Mouse (Mus musculus) midbrain, embryonic 16.5 days (tissue): ENCODE measurements at regions not wholly inside any gene's neighbourhood (a gene's known extent, or its start where the extent isn't known, plus 50 kb on each side); places are given as distances from the start of the nearest gene placed in this dataset.
A peak's percentile ranks its signal among the peaks of the same experiment; 100 is the strongest.

Experiments used
- ATAC-seq: fragments of 200-750 bp; cut with Nextera tagmentation; 2 replicates; pipeline ENCODE4 v1.8.0; 2017; ENCODE audit warnings: moderate TSS enrichment
- H3K27ac ChIP-seq: fragments of 300-500 bp; sonication (generic); 2 replicates; pipeline ENCODE4 v1.5.1; 2014; ENCODE audit warnings: mild to moderate bottlenecking, low read length, mixed read lengths
- H3K27me3 ChIP-seq: fragments of 300-500 bp; sonication (generic); 2 replicates; pipeline ENCODE4 v1.6.1; 2014; ENCODE audit warnings: low read depth, low read length, mixed read lengths; ENCODE audit not compliant: control insufficient read depth, insufficient read depth
- H3K36me3 ChIP-seq: fragments of 300-500 bp; sonication (generic); 2 replicates; pipeline ENCODE4 v1.6.1; 2014; ENCODE audit warnings: mild to moderate bottlenecking, low read length, moderate library complexity, mixed read lengths; ENCODE audit not compliant: control insufficient read depth, insufficient read depth
- H3K4me1 ChIP-seq: fragments of 300-500 bp; sonication (generic); 2 replicates; pipeline ENCODE4 v1.6.1; 2014; ENCODE audit warnings: mild to moderate bottlenecking, low read length, mixed read lengths; ENCODE audit not compliant: control insufficient read depth, insufficient read depth
- H3K4me2 ChIP-seq: fragments of 300-500 bp; sonication (generic); 2 replicates; pipeline ENCODE4 v1.6.1; 2014; ENCODE audit warnings: mild to moderate bottlenecking, low read length, mixed read lengths
- H3K4me3 ChIP-seq: fragments of 300-500 bp; sonication (generic); 2 replicates; pipeline ENCODE4 v1.5.1; 2014; ENCODE audit warnings: low read depth, mild to moderate bottlenecking, low read length, moderate library complexity, mixed read lengths
- H3K9ac ChIP-seq: fragments of 300-500 bp; sonication (generic); 2 replicates; pipeline ENCODE4 v1.6.1; 2014; ENCODE audit warnings: low read depth, low read length, mixed read lengths
- H3K9me3 ChIP-seq: fragments of 300-500 bp; sonication (generic); replicated peaks from 2 replicates; pipeline ENCODE4 v1.6.1; 2014; ENCODE audit warnings: mild to moderate bottlenecking, low read length, mixed read lengths; ENCODE audit not compliant: control insufficient read depth, poor library complexity, severe bottlenecking
- WGBS: fragments of 180-500 bp; shearing (Covaris S2); extraction: QIAGEN DNeasy Blood & Tissue Kit; methylation state at CpG from one replicate; pipeline ENCODE4 v1.1.7; 2014; 5-methylcytosine and 5-hydroxymethylcytosine counted together

GRCm38 (mm10) chr1:122439358-122439757, 871.6 kb upstream of the Ddx18 start:
- Histone ChIP-seq H3K9me3 (no peaks in the 10 kb centered on the region), H3K27me3 (no peaks in the 10 kb centered on the region), H3K36me3 (no peaks in the 10 kb centered on the region), H3K4me3 (no peak overlapping the region), H3K9ac (no peak overlapping the region), H3K4me2 (no peak overlapping the region), H3K4me1 (no peaks in the 10 kb centered on the region), H3K27ac (no peak overlapping the region)
- ATAC-seq: no peak
- 74% methylated on average over 3 of the region's 3 CpGs for WGBS

- Histone ChIP-seq H3K27ac (no peak overlapping the region), H3K4me2 (no peak overlapping the region), H3K36me3 (no peaks in the 10 kb centered on the region), H3K4me3 (no peak overlapping the region), H3K9me3 (no peaks in the 10 kb centered on the region), H3K27me3 (no peaks in the 10 kb centered on the region), H3K4me1 (no peaks in the 10 kb centered on the region), H3K9ac (no peak overlapping the region)
- WGBS: 31% methylated on average over 2 of the region's 2 CpGs
- no peak for ATAC-seq
Measured at GRCm38 (mm10) chr1:122423503-122423902, 855.7 kb upstream of the Ddx18 start.

- WGBS: 98% methylated on average over 2 of the region's 2 CpGs
- Histone ChIP-seq H3K4me1 (no peaks in the 10 kb centered on the region), H3K27me3 (no peaks in the 10 kb centered on the region), H3K4me2 (no peak overlapping the region), H3K9me3 (no peaks in the 10 kb centered on the region), H3K9ac (no peak overlapping the region), H3K4me3 (no peak overlapping the region), H3K36me3 (no peaks in the 10 kb centered on the region), H3K27ac (no peak overlapping the region)
- no peak for ATAC-seq
Measured at GRCm38 (mm10) chr1:122396342-122396741, 828.6 kb upstream of the Ddx18 start.

- Histone ChIP-seq H3K36me3 (no peaks in the 10 kb centered on the region), H3K4me2 (no peak overlapping the region), H3K9ac (no peak overlapping the region), H3K4me1 (no peaks in the 10 kb centered on the region), H3K9me3 (no peaks in the 10 kb centered on the region), H3K27me3 (no peaks in the 10 kb centered on the region), H3K27ac (no peak overlapping the region), H3K4me3 (no peak overlapping the region)
- ATAC-seq: no peak
- 51% methylated on average over 3 of the region's 3 CpGs for WGBS
Measured at GRCm38 (mm10) chr1:122393660-122394355, 826.0 kb upstream of the Ddx18 start.

GRCm38 (mm10) chr1:122357015-122357414, 789.2 kb upstream of the Ddx18 start:
- Histone ChIP-seq H3K27me3 (no peaks in the 10 kb centered on the region), H3K4me2 (no peak overlapping the region), H3K36me3 (no peaks in the 10 kb centered on the region), H3K9ac (no peak overlapping the region), H3K4me3 (no peak overlapping the region), H3K27ac (no peak overlapping the region), H3K4me1 (no peaks in the 10 kb centered on the region), H3K9me3 (no peaks in the 10 kb centered on the region)
- WGBS: 92% methylated on average over 16 of the region's 16 CpGs
- ATAC-seq: peak; percentile 64; the same call in 1 of the 2 replicates

GRCm38 (mm10) chr1:122351530-122351929, 783.7 kb upstream of the Ddx18 start:
- Histone ChIP-seq H3K9me3 (no peaks in the 10 kb centered on the region), H3K27ac (no peak overlapping the region), H3K4me1 (no peaks in the 10 kb centered on the region), H3K27me3 (no peaks in the 10 kb centered on the region), H3K4me2 (no peak overlapping the region), H3K9ac (no peak overlapping the region), H3K4me3 (no peak overlapping the region), H3K36me3 (no peaks in the 10 kb centered on the region)
- ATAC-seq: no peak

- no peak for ATAC-seq
- Histone ChIP-seq H3K27ac (no peak overlapping the region), H3K4me2 (no peak overlapping the region), H3K9ac (no peak overlapping the region), H3K9me3 (no peaks in the 10 kb centered on the region), H3K27me3 (no peaks in the 10 kb centered on the region), H3K4me1 (no peaks in the 10 kb centered on the region), H3K36me3 (no peaks in the 10 kb centered on the region), H3K4me3 (no peak overlapping the region)
- 81% methylated on average over 6 of the region's 6 CpGs for WGBS
Measured at GRCm38 (mm10) chr1:122333267-122333666, 765.5 kb upstream of the Ddx18 start.

GRCm38 (mm10) chr1:122328276-122328675, 760.5 kb upstream of the Ddx18 start:
- Histone ChIP-seq H3K4me3 (no peak overlapping the region), H3K4me2 (no peak overlapping the region), H3K36me3 (no peaks in the 10 kb centered on the region), H3K4me1 (no peaks in the 10 kb centered on the region), H3K9me3 (no peaks in the 10 kb centered on the region), H3K27me3 (no peaks in the 10 kb centered on the region), H3K9ac (no peak overlapping the region), H3K27ac (no peak overlapping the region)
- ATAC-seq: no peak
- WGBS: 30% methylated on average over 1 of the region's 1 CpGs
